Mouse (Mus musculus) heart, embryonic 15.5 days (tissue): ENCODE results near the gene Nadk2. TPM values are rescaled to one million over a fixed set of nuclear protein-coding genes. Genes with fewer than 3 reads are reported as not detected.

Source experiments
- ATAC-seq: fragments of 200-750 bp; cut with Nextera tagmentation; replicated peaks from 2 replicates; pipeline ENCODE4 v1.8.0; 2017; ENCODE audit warnings: low read depth, moderate TSS enrichment; ENCODE audit not compliant: insufficient number of reproducible peaks, insufficient read depth, low FRiP score
- H3K27ac ChIP-seq: fragments of 300-500 bp; sonication (generic); 2 replicates; pipeline ENCODE4 v1.5.1; 2015; ENCODE audit warnings: mild to moderate bottlenecking, inconsistent platforms
- H3K27me3 ChIP-seq: fragments of 300-500 bp; sonication (generic); 2 replicates; pipeline ENCODE4 v1.6.1; 2015; ENCODE audit warnings: inconsistent platforms
- H3K36me3 ChIP-seq: fragments of 300-500 bp; sonication (generic); 2 replicates; pipeline ENCODE4 v1.6.1; 2015; ENCODE audit warnings: mild to moderate bottlenecking, inconsistent platforms
- H3K4me1 ChIP-seq: fragments of 300-500 bp; sonication (generic); replicated peaks from 2 replicates; pipeline ENCODE4 v1.6.1; 2015; ENCODE audit warnings: inconsistent platforms
- H3K4me2 ChIP-seq: fragments of 300-500 bp; sonication (generic); 2 replicates; pipeline ENCODE4 v1.6.1; 2015; ENCODE audit warnings: inconsistent platforms, mild to moderate bottlenecking, moderate library complexity
- H3K4me3 ChIP-seq: fragments of 300-500 bp; sonication (generic); 2 replicates; pipeline ENCODE4 v1.5.1; 2015; ENCODE audit warnings: mild to moderate bottlenecking, inconsistent platforms
- H3K9ac ChIP-seq: fragments of 300-500 bp; sonication (generic); 2 replicates; pipeline ENCODE4 v1.6.1; 2015; ENCODE audit warnings: mild to moderate bottlenecking, inconsistent platforms
- H3K9me3 ChIP-seq: fragments of 300-500 bp; sonication (generic); replicated peaks from 2 replicates; pipeline ENCODE4 v1.6.1; 2016; ENCODE audit warnings: inconsistent platforms
- WGBS: fragments of 180-500 bp; shearing (Covaris S2); methylation state at CpG from one replicate; pipeline ENCODE4 v1.1.7; 2015; ENCODE audit warnings: mixed read lengths; 5-methylcytosine and 5-hydroxymethylcytosine counted together
- polyA plus RNA-seq: library from polyadenylated mRNA; unstranded; fragments of >200 nt; fragmentation: Nextera tagmentation; extraction: Ambion mirVana; gene quantifications from 2 replicates; pipeline ENCODE4 v1.2.1, GENCODE M21; 2015

Nadk2 gene
- polyA plus RNA-seq, 1 experiment from 2014 or later = 43.7 TPM

DNA sequence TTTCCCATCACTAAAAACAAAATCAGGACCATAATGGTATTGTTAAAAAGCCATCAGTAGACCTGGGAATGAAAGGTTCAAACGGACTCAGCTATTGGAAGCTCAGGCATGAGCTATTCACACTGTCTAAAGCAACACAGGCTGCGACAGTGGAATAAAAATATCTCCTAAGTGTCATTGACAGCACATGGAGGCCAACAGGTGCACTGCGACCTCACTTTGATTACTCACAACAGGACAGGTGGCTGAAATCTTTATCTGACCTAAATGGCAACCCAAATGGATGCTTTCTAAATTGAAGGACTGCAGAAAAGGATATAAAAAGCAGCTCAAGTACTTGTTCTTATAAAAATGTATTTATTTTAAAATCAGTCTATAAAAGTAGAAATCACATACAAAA lies 40.6 kb downstream of the Nadk2 start:
- H3K4me3 ChIP-seq = no peak overlapping the region
- H3K4me1 ChIP-seq = peaks cover 2% of the 10 kb centered on the region; the same call in 1 of the 2 replicates
- H3K36me3 ChIP-seq = peaks cover 68% of the 10 kb centered on the region
- no peaks in the 10 kb centered on the region for H3K27me3 ChIP-seq
- no peak overlapping the region for H3K27ac ChIP-seq
- H3K9ac ChIP-seq = no peak overlapping the region
- H3K9me3 ChIP-seq = no peaks in the 10 kb centered on the region
- H3K4me2 ChIP-seq = no peak overlapping the region
- 60% methylated on average over 3 of the region's 3 CpGs for WGBS
- no peak for ATAC-seq

- no peak overlapping the region for H3K27ac ChIP-seq
- H3K4me2 ChIP-seq = no peak overlapping the region
- H3K4me3 ChIP-seq = no peak overlapping the region
- 58% methylated on average over 9 of the region's 9 CpGs for WGBS
- H3K36me3 ChIP-seq = peaks cover 68% of the 10 kb centered on the region
- no peaks in the 10 kb centered on the region for H3K9me3 ChIP-seq
- H3K9ac ChIP-seq = no peak overlapping the region
- no peak for ATAC-seq
- H3K27me3 ChIP-seq = no peaks in the 10 kb centered on the region
- H3K4me1 ChIP-seq = peaks cover 2% of the 10 kb centered on the region; the same call in 1 of the 2 replicates
Measured at GRCm38 (mm10) chr15:9113556-9113955, 42.5 kb downstream of the Nadk2 start.

DNA sequence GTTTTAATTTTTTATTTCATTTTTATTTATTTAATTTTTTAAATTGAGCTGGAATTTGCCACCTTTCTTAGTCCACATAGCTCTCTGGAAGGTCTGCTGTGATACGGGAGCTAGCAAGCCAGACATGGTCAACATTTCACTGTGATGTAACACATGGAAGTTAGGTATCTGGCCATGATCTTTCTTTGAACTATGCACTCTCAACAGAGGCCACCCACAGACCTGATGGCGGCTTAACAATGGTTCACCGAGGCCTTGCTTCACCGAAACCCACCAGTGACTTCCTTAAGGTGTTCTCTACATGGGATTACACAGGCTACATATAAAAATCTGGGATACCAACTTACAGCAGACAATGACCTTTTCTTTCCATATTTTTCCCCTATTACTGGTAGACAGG lies 43.1 kb downstream of the Nadk2 start:
- Histone ChIP-seq H3K36me3 (peaks cover 63% of the 10 kb centered on the region), H3K4me3 (no peak overlapping the region), H3K9ac (no peak overlapping the region), H3K4me2 (no peak overlapping the region), H3K4me1 (peaks cover 2% of the 10 kb centered on the region; the same call in 1 of the 2 replicates), H3K9me3 (no peaks in the 10 kb centered on the region), H3K27ac (no peak overlapping the region), H3K27me3 (no peaks in the 10 kb centered on the region)
- no peak for ATAC-seq
- 80% methylated on average over 4 of the region's 4 CpGs for WGBS

- WGBS = 58% methylated on average over 5 of the region's 5 CpGs
- no peaks in the 10 kb centered on the region for H3K9me3 ChIP-seq
- H3K4me2 ChIP-seq = no peak overlapping the region
- H3K36me3 ChIP-seq = peaks cover 65% of the 10 kb centered on the region
- H3K27ac ChIP-seq = no peak overlapping the region
- H3K4me1 ChIP-seq = peaks cover 2% of the 10 kb centered on the region; the same call in 1 of the 2 replicates
- ATAC-seq = no peak
- no peaks in the 10 kb centered on the region for H3K27me3 ChIP-seq
- no peak overlapping the region for H3K4me3 ChIP-seq
- H3K9ac ChIP-seq = no peak overlapping the region
Measured at GRCm38 (mm10) chr15:9114599-9114998, 43.5 kb downstream of the Nadk2 start.

DNA sequence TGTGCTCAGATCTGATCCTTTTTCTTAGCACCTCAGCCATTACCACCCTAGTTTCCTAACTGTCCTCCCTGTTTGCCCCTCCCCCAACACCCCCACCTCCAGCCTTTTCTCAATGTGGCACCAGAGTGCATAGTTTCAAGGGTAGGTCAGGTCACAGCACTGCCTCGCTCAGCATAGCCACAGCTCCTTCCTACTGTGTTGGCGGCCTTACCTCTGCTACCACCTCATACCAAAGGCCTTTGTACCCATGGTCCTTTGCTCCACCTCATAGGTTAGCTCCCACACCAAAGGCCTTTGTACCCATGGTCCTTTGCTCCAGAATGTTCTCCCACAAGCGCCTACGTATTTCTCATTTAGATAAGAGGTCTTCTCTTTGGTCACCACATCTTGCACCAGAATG lies 47.8 kb downstream of the Nadk2 start:
- no peaks in the 10 kb centered on the region for H3K4me1 ChIP-seq
- peaks cover 56% of the 10 kb centered on the region for H3K36me3 ChIP-seq
- 82% methylated on average over 4 of the region's 4 CpGs for WGBS
- no peaks in the 10 kb centered on the region for H3K27me3 ChIP-seq
- no peak overlapping the region for H3K4me2 ChIP-seq
- no peak overlapping the region for H3K9ac ChIP-seq
- no peak overlapping the region for H3K4me3 ChIP-seq
- no peaks in the 10 kb centered on the region for H3K9me3 ChIP-seq
- H3K27ac ChIP-seq = no peak overlapping the region
- ATAC-seq = no peak

DNA sequence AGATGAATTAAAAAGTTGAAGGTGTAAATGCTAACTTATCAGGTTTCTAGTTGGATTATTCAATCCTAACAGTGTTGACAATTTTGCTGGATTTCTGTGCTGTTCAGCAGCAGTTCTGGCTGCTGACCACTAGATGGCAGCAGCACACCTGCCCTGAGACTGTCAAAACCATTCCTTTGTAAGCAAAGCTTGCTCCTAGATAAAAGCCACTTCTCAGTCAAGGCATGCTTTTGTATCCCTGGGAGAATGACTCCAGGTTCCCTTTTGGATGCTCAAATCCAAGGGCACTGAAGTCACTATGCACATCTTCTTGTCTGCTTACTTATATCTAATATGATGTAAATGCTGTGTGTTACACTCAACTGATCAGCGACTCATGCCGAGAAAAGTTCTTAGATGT lies 49.0 kb downstream of the Nadk2 start:
- no peak for ATAC-seq
- Histone ChIP-seq H3K27ac (no peak overlapping the region), H3K4me1 (no peaks in the 10 kb centered on the region), H3K27me3 (no peaks in the 10 kb centered on the region), H3K9me3 (no peaks in the 10 kb centered on the region), H3K4me3 (no peak overlapping the region), H3K4me2 (no peak overlapping the region), H3K36me3 (peaks cover 52% of the 10 kb centered on the region), H3K9ac (no peak overlapping the region)
- 92% methylated on average over 2 of the region's 2 CpGs for WGBS

DNA sequence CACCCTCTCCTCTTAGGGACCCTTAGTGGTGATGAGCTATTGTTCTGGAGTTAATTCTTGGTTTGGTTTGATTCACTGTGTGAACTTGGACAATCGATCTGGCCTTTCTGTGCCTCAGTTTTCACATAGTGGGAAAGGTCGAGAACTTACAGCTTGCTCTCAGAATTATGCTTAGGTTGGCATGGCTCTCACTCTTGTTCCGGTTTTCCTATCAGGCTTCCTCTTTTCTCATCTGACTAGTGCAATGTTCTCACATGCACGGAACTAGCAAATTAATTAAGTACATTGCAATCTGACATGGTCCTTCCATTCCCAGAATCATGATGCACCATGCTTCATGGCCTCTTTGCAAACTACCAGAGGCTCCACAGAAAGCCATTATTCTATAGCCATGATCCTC lies 51.9 kb downstream of the Nadk2 start:
- H3K36me3 ChIP-seq = peaks cover 35% of the 10 kb centered on the region
- H3K9ac ChIP-seq = no peak overlapping the region
- H3K9me3 ChIP-seq = no peaks in the 10 kb centered on the region
- no peaks in the 10 kb centered on the region for H3K4me1 ChIP-seq
- no peak overlapping the region for H3K4me3 ChIP-seq
- WGBS = 87% methylated on average over 4 of the region's 4 CpGs
- H3K4me2 ChIP-seq = no peak overlapping the region
- H3K27me3 ChIP-seq = no peaks in the 10 kb centered on the region
- no peak for ATAC-seq
- no peak overlapping the region for H3K27ac ChIP-seq

DNA sequence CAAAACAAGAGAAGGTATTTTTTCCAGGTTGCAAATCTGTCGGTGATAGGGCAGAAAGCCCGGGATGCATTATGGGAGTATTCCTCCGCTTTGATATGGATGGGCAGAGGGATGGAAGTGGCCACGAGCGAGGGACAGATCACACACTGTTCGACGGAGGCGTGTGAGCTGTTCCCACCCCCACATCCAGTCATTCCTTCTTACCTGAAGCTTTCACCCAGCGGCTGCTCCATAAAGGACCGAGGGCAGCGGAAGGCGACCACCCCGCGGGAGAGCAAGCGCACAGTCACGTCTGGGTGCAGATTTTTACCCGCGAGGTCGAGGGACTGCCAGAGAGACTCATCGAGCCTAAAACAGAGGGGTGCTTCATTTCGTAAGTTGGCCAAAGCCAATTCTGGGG lies 53.8 kb downstream of the Nadk2 start:
- no peak for ATAC-seq
- 89% methylated on average over 21 of the region's 21 CpGs for WGBS
- H3K9me3 ChIP-seq = no peaks in the 10 kb centered on the region
- no peaks in the 10 kb centered on the region for H3K27me3 ChIP-seq
- H3K27ac ChIP-seq = no peak overlapping the region
- H3K4me3 ChIP-seq = no peak overlapping the region
- H3K4me2 ChIP-seq = no peak overlapping the region
- no peaks in the 10 kb centered on the region for H3K4me1 ChIP-seq
- no peak overlapping the region for H3K9ac ChIP-seq
- H3K36me3 ChIP-seq = peaks cover 30% of the 10 kb centered on the region

GRCm38 (mm10) chr15:9127051-9127791 lies 56.2 kb downstream of the Nadk2 start:
- no peak overlapping the region for H3K9ac ChIP-seq
- H3K36me3 ChIP-seq = peaks cover 29% of the 10 kb centered on the region
- H3K27me3 ChIP-seq = no peaks in the 10 kb centered on the region
- H3K9me3 ChIP-seq = no peaks in the 10 kb centered on the region
- no peak overlapping the region for H3K27ac ChIP-seq
- no peak overlapping the region for H3K4me2 ChIP-seq
- no peak overlapping the region for H3K4me3 ChIP-seq
- 83% methylated on average over 7 of the region's 7 CpGs for WGBS
- no peaks in the 10 kb centered on the region for H3K4me1 ChIP-seq
- no peak for ATAC-seq

DNA sequence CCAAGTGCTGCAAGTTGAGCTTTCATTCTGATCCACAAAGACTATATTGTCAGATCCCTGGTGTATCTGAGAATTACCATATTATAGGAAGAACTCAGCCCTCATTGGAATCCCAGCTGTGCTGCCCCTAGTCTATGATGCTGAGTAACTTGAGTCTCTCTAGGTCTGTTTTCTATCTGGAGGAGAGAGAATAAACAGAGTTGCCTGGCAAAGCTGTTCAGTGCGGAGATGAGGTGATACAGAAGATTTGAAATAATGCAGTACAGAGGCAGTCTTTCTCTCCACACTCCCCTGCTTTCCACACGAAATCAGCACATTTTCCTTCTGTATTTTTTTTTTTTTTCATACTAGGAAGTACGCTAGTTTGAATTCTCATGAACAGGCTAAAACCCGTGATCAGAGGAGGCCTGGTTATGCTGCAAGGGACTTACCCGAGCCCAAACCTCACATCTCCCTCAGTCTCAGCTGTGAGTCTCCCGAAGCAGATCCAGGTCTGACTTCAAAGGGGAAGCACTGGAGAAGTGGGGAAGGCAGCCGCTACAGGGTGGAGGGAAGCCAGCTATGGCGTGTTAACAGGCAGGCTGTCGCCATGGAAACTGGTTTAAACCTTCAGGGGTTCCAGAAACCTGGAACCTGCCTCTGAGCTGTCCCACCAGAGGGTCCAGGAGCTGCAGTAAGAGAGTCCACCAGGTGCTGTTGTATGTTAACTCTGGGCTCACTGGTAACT lies 59.9 kb downstream of the Nadk2 start:
- Histone ChIP-seq H3K4me2 (no peak overlapping the region), H3K27ac (no peak overlapping the region), H3K4me3 (no peak overlapping the region), H3K27me3 (no peaks in the 10 kb centered on the region), H3K9me3 (no peaks in the 10 kb centered on the region), H3K9ac (no peak overlapping the region), H3K4me1 (peaks cover 15% of the 10 kb centered on the region), H3K36me3 (peaks cover 26% of the 10 kb centered on the region)
- ATAC-seq = no peak
- 75% methylated on average over 9 of the region's 9 CpGs for WGBS

- H3K27ac ChIP-seq = no peak overlapping the region
- no peak overlapping the region for H3K4me2 ChIP-seq
- peaks cover 15% of the 10 kb centered on the region for H3K4me1 ChIP-seq
- H3K9me3 ChIP-seq = no peaks in the 10 kb centered on the region
- no peak overlapping the region for H3K9ac ChIP-seq
- H3K4me3 ChIP-seq = no peak overlapping the region
- 80% methylated on average over 4 of the region's 4 CpGs for WGBS
- ATAC-seq = no peak
- H3K36me3 ChIP-seq = peaks cover 28% of the 10 kb centered on the region
- no peaks in the 10 kb centered on the region for H3K27me3 ChIP-seq
Measured at GRCm38 (mm10) chr15:9131499-9131888, 60.4 kb downstream of the Nadk2 start.
